ENCODE assay signal across 16 mouse cellular contexts in genomic region chr2:129544919-129545318, GRCm38 (mm10). TPM values are rescaled to one million over a fixed set of nuclear protein-coding genes. Genes with fewer than 3 reads are reported as not detected.
A peak's percentile ranks its signal among the peaks of the same experiment; 100 is the strongest.
DNase-seq lines count a peak whose midpoint lies in the region; ATAC-seq lines count a peak whose summit lies in the region.
"Had no signal": no experiment of that assay in that cellular context is flagged by ENCODE, and none has a peak within 500 bp of the region (broad histone marks: within the 10 kb centered on the region; RNA-seq: fewer than 3 reads in every experiment).

No protein-coding gene starts in this region.

- no peak overlapping the region for H3K4me2 ChIP-seq in forebrain, embryonic 14.5 days (ENCODE audit: low read length)
- H3K4me2 ChIP-seq: liver, embryonic 11.5 days had no signal

- peak overlapping the region; percentile 21; the same call in 1 of the 2 replicates for H3K27ac ChIP-seq in forebrain, embryonic 14.5 days (ENCODE audit: low read depth, low read length)
- H3K27ac ChIP-seq: gastrocnemius, adult 2 months had no signal

- H3K9me3 ChIP-seq in forebrain, embryonic 14.5 days (replicated peaks; ENCODE audit: control insufficient read depth, low read length): no peaks in the 10 kb centered on the region

- H3K9ac ChIP-seq in forebrain, embryonic 14.5 days (ENCODE audit: low read length): no peak overlapping the region

- peaks cover 8% of the 10 kb centered on the region for H3K4me1 ChIP-seq in forebrain, embryonic 14.5 days (ENCODE audit: control insufficient read depth, insufficient read depth, low read length)

- no peaks in the 10 kb centered on the region for H3K27me3 ChIP-seq in forebrain, embryonic 14.5 days (replicated peaks; ENCODE audit: control insufficient read depth, insufficient read depth, low read length)

- 66% methylated on average over 3 of the region's 3 CpGs for WGBS in forebrain, embryonic 14.5 days

- no peak overlapping the region for H3K4me3 ChIP-seq in forebrain, embryonic 14.5 days (ENCODE audit: low read depth, low read length)
- H3K4me3 ChIP-seq: erythroblast, embryonic 14.5 days; gastrocnemius, adult 2 months; myocyte had no signal

- peak; percentile 42; the same call in 1 of the 2 replicates for ATAC-seq in forebrain, embryonic 14.5 days
- ATAC-seq: intestine, postnatal 0 days had no signal

- no peaks in the 10 kb centered on the region for H3K36me3 ChIP-seq in forebrain, embryonic 14.5 days (ENCODE audit: control insufficient read depth, insufficient read depth, low read length)

- DNase-seq in adrenal gland, postnatal 25 days: peak; percentile 11
- DNase-seq in adrenal gland, adult 18-20 months (ENCODE audit: low spot score in 2 of 2): no peak
- DNase-seq in layer of hippocampus, postnatal 10 days (ENCODE audit: low spot score in 2 of 2): peak; percentile 56 to 58
- DNase-seq in layer of hippocampus, adult 18-20 months (ENCODE audit: low spot score in 2 of 2): no peak
- DNase-seq in cerebellum, adult 18-20 months: peak; percentile 96 to 98
- DNase-seq in forebrain, embryonic 14.5 days (ENCODE audit: low spot score): peak; percentile 11
- no peak for DNase-seq in embryo, embryonic 9.5 days (ENCODE audit: extremely low spot score)
- DNase-seq in kidney, postnatal 25 days: no peak
- DNase-seq: gastrocnemius, adult 2 months; heart, postnatal 14 days; thymus, adult 18-20 months had no signal

RNA-seq across cellular contexts. Expression of gene F830045P16Rik, which starts 8.5 kb away (rescaled TPM):
- not detected in 2 replicates for total RNA-seq in adrenal gland, postnatal 25 days (2021)
- not detected for total RNA-seq in adrenal gland, adult 18-20 months (2021)
- under 1 TPM in 1 of 2 experiments, not detected in 1; 0.18 TPM for total RNA-seq in layer of hippocampus, postnatal 10 days (2021)
- under 1 TPM; 0.22 to 0.43 TPM for total RNA-seq in layer of hippocampus, adult 18-20 months (2021)
- polyA plus RNA-seq in forebrain, embryonic 14.5 days (2014; fragmentation: Nextera tagmentation; extraction: Ambion mirVana): not detected in 2 replicates
- total RNA-seq: gastrocnemius, adult 2 months had no signal
- polyA plus RNA-seq: erythroblast, embryonic 14.5 days; intestine, postnatal 0 days; liver, embryonic 11.5 days; lung, embryonic 16.5 days; myocyte had no signal

RNA-seq across cellular contexts. Expression of gene Sirpa, which starts 47.7 kb away (rescaled TPM):
- total RNA-seq in adrenal gland, postnatal 25 days (2021): 46.7 and 58.4 TPM in 2 replicates
- total RNA-seq in adrenal gland, adult 18-20 months (2021): 10 to 100 TPM; 42.1 to 60.6 TPM
- 100 to 1,000 TPM; 207 to 208 TPM for total RNA-seq in layer of hippocampus, postnatal 10 days (2021)
- 100 to 1,000 TPM; 295 to 305 TPM for total RNA-seq in layer of hippocampus, adult 18-20 months (2021)
- polyA plus RNA-seq in forebrain, embryonic 14.5 days (2014; fragmentation: Nextera tagmentation; extraction: Ambion mirVana): 24.8 and 31.0 TPM in 2 replicates

Comparison
In these comparisons a context has a peak if more than half of its experiments do, and no peak if none do; other contexts are left out.
1. DNase-seq: peak in adrenal gland, postnatal 25 days (single experiment), layer of hippocampus, postnatal 10 days (2 of 2), cerebellum, adult 18-20 months (2 of 2) and forebrain, embryonic 14.5 days (single experiment); none in adrenal gland, adult 18-20 months (0 of 2), layer of hippocampus, adult 18-20 months (0 of 2), embryo, embryonic 9.5 days (single experiment) and kidney, postnatal 25 days (0 of 2).